Mouse (Mus musculus): Measurements from ENCODE around the gene Traip.

Traip gene

GRCm38 (mm10) chr9:107934146-107934545 is 15.8 kb upstream of the Traip start:
- DNase-seq (ENCODE audit: low spot score), result no peak

- no peak for DNase-seq (ENCODE audit: low spot score)
Measured at GRCm38 (mm10) chr9:107935374-107935773, 14.6 kb upstream of the Traip start, which contains the start of gene Camkv. TSS of gene Camkv (plus strand) at chr9:107935674.

- DNase-seq (ENCODE audit: low spot score), result no peak
Measured at GRCm38 (mm10) chr9:107935790-107936214, 14.1 kb upstream of the Traip start.

- DNase-seq (ENCODE audit: low spot score), result no peak
Measured at GRCm38 (mm10) chr9:107936215-107936822, 13.6 kb upstream of the Traip start.

GRCm38 (mm10) chr9:107936831-107937230 is 13.1 kb upstream of the Traip start:
- DNase-seq (ENCODE audit: low spot score), result no peak

- DNase-seq (ENCODE audit: low spot score), result no peak
Measured at GRCm38 (mm10) chr9:107947241-107948194, 2.4 kb upstream of the Traip start.

- DNase-seq (ENCODE audit: low spot score), result no peak
Measured at GRCm38 (mm10) chr9:107949184-107949921, 583 bp upstream of the Traip start.

- DNase-seq (ENCODE audit: low spot score), result peak; percentile 83
Measured at GRCm38 (mm10) chr9:107950460-107951355, 772 bp downstream of the Traip start.

GRCm38 (mm10) chr9:107955613-107956289 is 5.8 kb downstream of the Traip start:
- no peak for DNase-seq (ENCODE audit: low spot score)

GRCm38 (mm10) chr9:107957141-107957540 is 7.2 kb downstream of the Traip start:
- DNase-seq (ENCODE audit: low spot score), result no peak

- no peak for DNase-seq (ENCODE audit: low spot score)
Measured at GRCm38 (mm10) chr9:107959896-107960295, 10.0 kb downstream of the Traip start.

GRCm38 (mm10) chr9:107960928-107961327 is 11.0 kb downstream of the Traip start:
- DNase-seq (ENCODE audit: low spot score), result no peak

- DNase-seq (ENCODE audit: low spot score), result no peak
Measured at GRCm38 (mm10) chr9:107961351-107961762, 11.4 kb downstream of the Traip start.

- no peak for DNase-seq (ENCODE audit: low spot score)
Measured at GRCm38 (mm10) chr9:107961881-107962280, 11.9 kb downstream of the Traip start.

- no peak for DNase-seq (ENCODE audit: low spot score)
Measured at GRCm38 (mm10) chr9:107962916-107963315, 13.0 kb downstream of the Traip start.

GRCm38 (mm10) chr9:107963700-107964099 is 13.8 kb downstream of the Traip start:
- peak; percentile 44 for DNase-seq (ENCODE audit: low spot score)

GRCm38 (mm10) chr9:107964681-107965080 is 14.7 kb downstream of the Traip start:
- no peak for DNase-seq (ENCODE audit: low spot score)

- DNase-seq (ENCODE audit: low spot score), result no peak
Measured at GRCm38 (mm10) chr9:107966676-107967075, 16.7 kb downstream of the Traip start.

- DNase-seq (ENCODE audit: low spot score), result no peak
Measured at GRCm38 (mm10) chr9:107967437-107967836, 17.5 kb downstream of the Traip start.

GRCm38 (mm10) chr9:107968531-107968930 is 18.6 kb downstream of the Traip start:
- no peak for DNase-seq (ENCODE audit: low spot score)

GRCm38 (mm10) chr9:107970311-107970710 is 20.4 kb downstream of the Traip start:
- no peak for DNase-seq (ENCODE audit: low spot score)

Data from ovary, adult 18-20 months (tissue).